Mouse (Mus musculus) retina, adult 2 months (tissue): ENCODE data around the gene Mrpl30.

Experiments used
- DNase-seq: peaks from one replicate; pipeline ENCODE4 v3.0.0-alpha.2; 2012; ENCODE audit warnings: low read depth, low spot score

The Mrpl30 gene

GRCm38 (mm10) chr1:37899816-37900215, 9.5 kb downstream of the Mrpl30 start:
- DNase-seq = no peak

- DNase-seq = no peak
Observed at GRCm38 (mm10) chr1:37900288-37900687, 10.0 kb downstream of the Mrpl30 start.

GRCm38 (mm10) chr1:37903178-37903577, 12.9 kb downstream of the Mrpl30 start:
- DNase-seq = no peak

GRCm38 (mm10) chr1:37912751-37913150, 22.5 kb downstream of the Mrpl30 start:
- no peak for DNase-seq

- no peak for DNase-seq
Observed at GRCm38 (mm10) chr1:37916393-37916792, 26.1 kb downstream of the Mrpl30 start, which contains the start of gene Lyg2. Gene Lyg2, minus strand, starts transcription at chr1:37916493.

GRCm38 (mm10) chr1:37917666-37918065, 27.4 kb downstream of the Mrpl30 start:
- no peak for DNase-seq

GRCm38 (mm10) chr1:37918096-37918495, 27.8 kb downstream of the Mrpl30 start:
- DNase-seq = no peak

- DNase-seq = no peak
Observed at GRCm38 (mm10) chr1:37922536-37922935, 32.3 kb downstream of the Mrpl30 start.

GRCm38 (mm10) chr1:37925971-37926370, 35.7 kb downstream of the Mrpl30 start:
- DNase-seq = no peak

GRCm38 (mm10) chr1:37931806-37932205, 41.5 kb downstream of the Mrpl30 start:
- DNase-seq = no peak
